Mouse (Mus musculus) embryonic fibroblast, embryonic 13.5 days (primary cell): ENCODE results near the gene Acap1.
A peak's percentile ranks its signal among the peaks of the same experiment; 100 is the strongest.

ENCODE experiments used
- CTCF ChIP-seq: IDR thresholded peaks from 2 replicates; pipeline ENCODE4 v1.5.1; 2011; ENCODE audit warnings: mild to moderate bottlenecking, control low read depth, low read length, moderate library complexity, borderline replicate concordance; ENCODE audit not compliant: insufficient read depth
- POLR2A ChIP-seq: IDR thresholded peaks from 2 replicates; pipeline ENCODE4 v1.6.1; 2011; ENCODE audit warnings: low read depth, mild to moderate bottlenecking, control low read depth, low read length, moderate library complexity

GRCm38 (mm10) chr11:69915667-69916627 is 20.6 kb upstream of the Acap1 start:
- TF ChIP-seq POLR2A, result 0 out of 2 replicates have a peak, but pooled peaks have one; percentile 11
- no peak for TF ChIP-seq CTCF
